Mouse (Mus musculus): ENCODE measurements around the gene Itpa. TPM values are rescaled to one million over a fixed set of nuclear protein-coding genes. Genes with fewer than 3 reads are reported as not detected.

Itpa gene
- polyA plus RNA-seq, 1 experiment from 2014 or later, result 148 TPM

DNA sequence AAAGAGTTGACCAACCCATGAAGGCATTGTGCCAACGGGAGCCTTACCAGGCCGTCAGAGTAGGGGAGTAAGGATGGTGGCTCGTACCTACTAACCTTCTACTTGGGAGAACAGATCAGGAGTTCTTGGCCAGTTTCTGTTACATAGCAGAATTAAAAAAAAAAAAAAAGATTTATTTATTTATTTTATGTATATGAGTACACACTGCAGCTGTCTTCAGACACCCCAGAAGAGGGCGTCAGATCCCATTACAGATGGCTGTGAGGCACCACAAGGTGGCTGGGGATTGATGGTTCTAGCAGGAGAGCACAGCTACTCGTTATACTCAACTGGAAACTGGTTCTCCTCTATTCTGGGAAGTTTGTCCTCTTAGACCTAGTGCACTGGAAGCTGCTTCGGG lies 37.8 kb downstream of the Itpa start:
- H3K4me1 ChIP-seq (replicated peaks), result 0 out of 2 replicates have a peak, but pooled peaks cover 2% of the 10 kb centered on the region
- no peak overlapping the region for H3K27ac ChIP-seq
- H3K9me3 ChIP-seq, result no peaks in the 10 kb centered on the region
- peaks cover 14% of the 10 kb centered on the region for H3K36me3 ChIP-seq
- H3K4me3 ChIP-seq, result no peak overlapping the region
- DNase-seq (ENCODE audit: low spot score), result no peak
- H3K27me3 ChIP-seq (ENCODE audit: insufficient read depth, poor library complexity, severe bottlenecking), result peaks cover 10% of the 10 kb centered on the region
- 73% methylated on average over 6 of the region's 6 CpGs for WGBS

DNA sequence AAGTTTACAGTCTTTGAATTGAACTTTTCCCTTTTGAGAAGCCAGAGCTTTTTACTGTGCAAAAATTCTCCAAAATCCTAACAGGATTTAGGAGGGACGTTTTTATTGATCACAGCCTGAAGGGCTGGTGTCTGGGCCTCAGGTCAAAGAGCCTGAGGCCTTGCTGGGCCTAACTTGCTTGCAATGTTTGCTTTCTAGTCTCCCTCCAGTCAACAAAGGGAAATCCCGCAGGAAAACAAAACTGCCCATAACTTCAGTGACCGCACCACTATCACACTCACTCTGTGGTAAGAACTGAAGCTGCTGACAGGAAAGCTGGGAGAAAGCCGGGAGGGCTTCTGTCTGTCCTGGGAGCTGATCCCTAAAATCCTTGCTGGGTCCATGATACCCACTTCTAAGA lies 39.2 kb downstream of the Itpa start:
- no peaks in the 10 kb centered on the region for H3K27me3 ChIP-seq (ENCODE audit: insufficient read depth, poor library complexity, severe bottlenecking)
- H3K9me3 ChIP-seq, result no peaks in the 10 kb centered on the region
- DNase-seq (ENCODE audit: low spot score), result no peak
- no peak overlapping the region for H3K4me3 ChIP-seq
- no peak overlapping the region for H3K27ac ChIP-seq
- H3K36me3 ChIP-seq, result peaks cover 28% of the 10 kb centered on the region
- H3K4me1 ChIP-seq (replicated peaks), result 0 out of 2 replicates have a peak, but pooled peaks cover 2% of the 10 kb centered on the region
- WGBS, result 70% methylated on average over 4 of the region's 4 CpGs

DNA sequence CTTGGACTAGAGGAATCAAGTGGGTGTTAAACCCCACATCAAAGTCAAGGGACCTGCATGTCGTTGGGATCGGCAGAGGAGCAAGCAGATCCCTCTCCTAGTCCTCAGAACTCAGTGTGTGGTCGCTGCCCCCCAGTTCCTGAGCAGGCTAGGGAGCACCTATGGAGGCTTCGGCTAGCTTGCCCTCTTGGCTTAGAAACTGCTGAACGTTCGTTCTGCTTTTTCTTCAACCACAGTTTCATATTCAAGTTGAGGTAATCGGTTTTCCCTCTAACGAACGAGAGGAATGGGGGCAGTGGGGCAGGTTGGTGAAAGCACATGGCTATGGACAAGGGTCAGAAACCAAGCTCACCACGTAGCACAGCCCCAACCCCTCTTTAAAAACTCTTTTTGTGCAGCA lies 39.6 kb downstream of the Itpa start:
- DNase-seq (ENCODE audit: low spot score), result no peak
- Histone ChIP-seq H3K36me3 (peaks cover 32% of the 10 kb centered on the region), H3K27me3 (ENCODE audit: insufficient read depth, poor library complexity, severe bottlenecking) (no peaks in the 10 kb centered on the region), H3K9me3 (no peaks in the 10 kb centered on the region), H3K4me1 (replicated peaks) (0 out of 2 replicates have a peak, but pooled peaks cover 2% of the 10 kb centered on the region), H3K4me3 (no peak overlapping the region), H3K27ac (no peak overlapping the region)
- WGBS, result 72% methylated on average over 10 of the region's 10 CpGs

DNA sequence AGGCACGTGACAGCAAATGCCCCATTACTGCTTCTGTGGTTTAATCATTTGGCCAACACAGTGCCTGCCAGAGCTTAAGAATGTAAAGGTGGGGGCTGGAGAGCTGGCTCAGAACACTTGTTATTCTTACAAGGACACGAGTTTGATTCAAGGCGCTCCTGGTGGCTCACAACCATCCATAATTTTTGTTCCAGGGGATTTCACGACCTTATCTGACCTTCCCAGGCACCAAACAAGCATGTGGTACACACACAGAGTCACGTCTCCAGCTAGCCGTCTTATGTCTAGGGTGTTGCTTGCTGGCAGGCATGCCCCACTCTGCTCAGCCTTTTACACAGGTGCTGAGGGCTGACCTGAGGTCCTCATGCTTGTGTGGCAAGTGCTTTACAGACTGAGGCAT lies 50.5 kb downstream of the Itpa start:
- H3K27me3 ChIP-seq (ENCODE audit: insufficient read depth, poor library complexity, severe bottlenecking), result no peaks in the 10 kb centered on the region
- H3K9me3 ChIP-seq, result no peaks in the 10 kb centered on the region
- H3K4me1 ChIP-seq (replicated peaks), result no peaks in the 10 kb centered on the region
- DNase-seq (ENCODE audit: low spot score), result no peak
- peaks cover 76% of the 10 kb centered on the region for H3K36me3 ChIP-seq
- H3K4me3 ChIP-seq, result no peak overlapping the region
- WGBS, result 79% methylated on average over 6 of the region's 6 CpGs
- H3K27ac ChIP-seq, result no peak overlapping the region

DNA sequence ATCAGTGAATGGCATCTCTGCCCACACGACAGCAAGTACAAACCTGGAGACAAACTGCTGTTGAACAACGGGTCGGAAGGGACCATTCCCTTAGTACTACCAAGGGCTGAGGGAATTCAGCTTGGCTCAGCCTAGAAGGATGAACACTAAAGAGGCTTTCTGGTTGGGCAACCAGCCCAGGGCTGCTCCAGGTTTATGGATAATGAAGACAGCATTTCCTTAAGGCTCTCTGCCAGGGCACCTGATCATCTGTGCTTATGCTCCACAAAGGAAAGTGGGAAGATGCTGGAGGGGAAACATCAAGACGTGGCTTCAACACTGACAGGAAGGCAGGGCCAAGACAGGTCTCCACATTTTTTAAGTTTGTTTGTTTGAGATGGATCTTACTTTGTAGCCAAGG lies 57.0 kb downstream of the Itpa start:
- peaks cover 84% of the 10 kb centered on the region for H3K36me3 ChIP-seq
- no peak overlapping the region for H3K27ac ChIP-seq
- no peaks in the 10 kb centered on the region for H3K9me3 ChIP-seq
- H3K4me1 ChIP-seq (replicated peaks), result no peaks in the 10 kb centered on the region
- DNase-seq (ENCODE audit: low spot score), result no peak
- 76% methylated on average over 4 of the region's 4 CpGs for WGBS
- no peaks in the 10 kb centered on the region for H3K27me3 ChIP-seq (ENCODE audit: insufficient read depth, poor library complexity, severe bottlenecking)
- H3K4me3 ChIP-seq, result no peak overlapping the region

DNA sequence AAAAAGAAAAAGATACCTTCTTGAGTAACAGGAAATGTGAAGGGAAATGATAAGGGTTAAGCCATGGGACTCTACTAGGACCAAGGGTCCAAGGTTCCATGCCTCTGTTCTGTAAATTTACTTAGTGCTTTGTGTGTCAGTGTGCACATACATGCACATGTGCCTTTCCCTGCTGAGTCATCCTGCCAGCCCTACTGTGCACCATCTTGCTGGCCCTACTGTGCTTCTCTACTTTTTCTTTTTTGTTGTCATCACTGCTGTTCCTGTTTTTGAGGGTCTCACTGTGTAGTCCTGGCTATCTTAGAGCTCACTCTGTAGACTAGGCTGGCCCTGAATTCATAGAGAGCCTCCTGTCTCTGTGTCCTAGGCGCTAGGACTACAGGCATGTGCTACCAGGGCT lies 60.3 kb downstream of the Itpa start:
- Histone ChIP-seq H3K9me3 (no peaks in the 10 kb centered on the region), H3K4me3 (no peak overlapping the region), H3K27ac (no peak overlapping the region), H3K36me3 (peaks cover 96% of the 10 kb centered on the region), H3K4me1 (replicated peaks) (no peaks in the 10 kb centered on the region), H3K27me3 (ENCODE audit: insufficient read depth, poor library complexity, severe bottlenecking) (no peaks in the 10 kb centered on the region)
- WGBS, result 86% methylated on average over 1 of the region's 1 CpGs
- no peak for DNase-seq (ENCODE audit: low spot score)

DNA sequence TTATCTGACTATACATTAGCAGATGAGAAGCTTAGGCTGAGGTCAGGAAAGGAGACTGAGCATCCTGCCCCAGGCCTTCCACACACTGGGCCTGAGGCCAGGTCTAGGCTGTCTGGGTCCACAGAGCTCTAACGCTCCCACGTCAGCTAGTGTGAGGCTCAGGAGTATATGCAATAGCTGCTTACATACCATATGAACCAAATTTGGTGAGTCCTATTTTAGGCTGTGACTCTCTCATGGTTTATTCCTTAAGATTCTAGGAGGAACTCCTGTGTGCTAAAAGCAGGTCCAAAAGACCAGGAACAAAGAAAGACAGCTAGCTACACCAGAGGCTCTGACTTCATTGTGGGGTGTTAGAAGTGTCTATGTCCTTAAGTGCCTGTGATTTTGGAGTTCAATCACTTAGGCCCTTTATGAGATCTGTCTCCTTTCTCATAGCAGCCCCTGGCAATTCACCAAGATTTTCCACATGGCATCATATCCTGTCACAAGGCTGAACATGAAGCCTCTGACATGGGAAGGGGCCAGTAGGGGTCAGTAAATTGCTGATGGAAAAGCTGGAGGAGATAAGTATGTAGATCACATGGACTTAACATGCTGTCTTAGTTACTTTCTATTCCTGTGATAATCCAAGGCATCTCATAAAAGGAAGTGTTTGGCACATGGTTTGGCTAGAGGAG lies 61.6 kb downstream of the Itpa start:
- no peaks in the 10 kb centered on the region for H3K27me3 ChIP-seq (ENCODE audit: insufficient read depth, poor library complexity, severe bottlenecking)
- no peak overlapping the region for H3K27ac ChIP-seq
- no peaks in the 10 kb centered on the region for H3K4me1 ChIP-seq (replicated peaks)
- no peaks in the 10 kb centered on the region for H3K9me3 ChIP-seq
- no peak overlapping the region for H3K4me3 ChIP-seq
- no peak for DNase-seq (ENCODE audit: low spot score)
- 97% methylated on average over 2 of the region's 2 CpGs for WGBS
- peaks cover 96% of the 10 kb centered on the region for H3K36me3 ChIP-seq

DNA sequence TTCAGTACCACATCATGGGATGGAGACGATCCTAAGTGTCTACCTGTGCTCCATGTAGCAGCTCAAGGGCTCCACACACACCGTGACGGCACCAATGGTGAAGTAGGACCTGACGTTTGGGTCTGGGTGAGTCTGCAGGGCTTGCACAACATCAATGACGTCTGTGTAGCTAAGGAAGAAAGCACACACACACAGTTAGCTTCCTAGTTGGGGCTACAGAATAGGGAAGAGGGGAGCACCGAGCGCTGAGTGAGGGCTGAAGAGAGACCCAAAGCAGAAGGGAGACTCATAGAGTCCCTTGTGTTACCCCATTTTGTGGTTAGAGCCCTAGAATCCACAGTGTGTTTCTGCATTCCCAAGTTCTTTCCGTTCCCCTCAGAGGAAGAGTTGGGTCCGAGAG lies 63.3 kb downstream of the Itpa start:
- Histone ChIP-seq H3K9me3 (no peaks in the 10 kb centered on the region), H3K27me3 (ENCODE audit: insufficient read depth, poor library complexity, severe bottlenecking) (no peaks in the 10 kb centered on the region), H3K27ac (no peak overlapping the region), H3K36me3 (peaks cover 94% of the 10 kb centered on the region), H3K4me1 (replicated peaks) (no peaks in the 10 kb centered on the region), H3K4me3 (no peak overlapping the region)
- DNase-seq (ENCODE audit: low spot score), result no peak
- 91% methylated on average over 9 of the region's 9 CpGs for WGBS

Other genes starting within 250 kb of the Itpa start
- 120 TPM in 2 replicates for gene Vps16, start 243.3 kb upstream of the Itpa start, polyA plus RNA-seq (2016; fragmentation: Nextera tagmentation; extraction: Ambion mirVana)
- gene Pced1a, start 242.9 kb upstream of the Itpa start, polyA plus RNA-seq (2016; fragmentation: Nextera tagmentation; extraction: Ambion mirVana), result 11.3 and 13.1 TPM in 2 replicates
- gene Ptpra, start 217.3 kb upstream of the Itpa start, polyA plus RNA-seq (2016; fragmentation: Nextera tagmentation; extraction: Ambion mirVana), result 86.7 TPM in 2 replicates
- 91.1 and 100 TPM in 2 replicates for gene Mrps26, start 103.9 kb upstream of the Itpa start, polyA plus RNA-seq (2016; fragmentation: Nextera tagmentation; extraction: Ambion mirVana)
- not detected in 2 replicates for gene Oxt, start 91.4 kb upstream of the Itpa start, polyA plus RNA-seq (2016; fragmentation: Nextera tagmentation; extraction: Ambion mirVana)
- gene Avp, start 85.1 kb upstream of the Itpa start, polyA plus RNA-seq (2016; fragmentation: Nextera tagmentation; extraction: Ambion mirVana), result not detected in 2 replicates
- gene Fastkd5, start 37.6 kb upstream of the Itpa start, polyA plus RNA-seq (2016; fragmentation: Nextera tagmentation; extraction: Ambion mirVana), result 17.7 and 19.5 TPM in 2 replicates
- gene Ubox5, start 37.6 kb upstream of the Itpa start, polyA plus RNA-seq (2016; fragmentation: Nextera tagmentation; extraction: Ambion mirVana), result 19.4 and 19.8 TPM in 2 replicates
- 3.2 and 4.3 TPM in 2 replicates for gene Lzts3, start 24.8 kb upstream of the Itpa start, polyA plus RNA-seq (2016; fragmentation: Nextera tagmentation; extraction: Ambion mirVana)
- gene Ddrgk1, start 3.0 kb upstream of the Itpa start, polyA plus RNA-seq (2016; fragmentation: Nextera tagmentation; extraction: Ambion mirVana), result 47.1 and 50.7 TPM in 2 replicates
- gene Slc4a11, start 29.9 kb downstream of the Itpa start, polyA plus RNA-seq (2016; fragmentation: Nextera tagmentation; extraction: Ambion mirVana), result 0.20 and 0.70 TPM in 2 replicates
- gene 4930402H24Rik, start 238.8 kb downstream of the Itpa start, polyA plus RNA-seq (2016; fragmentation: Nextera tagmentation; extraction: Ambion mirVana), result 30.3 and 50.9 TPM in 2 replicates
- 5.3 and 7.6 TPM in 2 replicates for gene Atrn, start 238.9 kb downstream of the Itpa start, polyA plus RNA-seq (2016; fragmentation: Nextera tagmentation; extraction: Ambion mirVana)